Mouse (Mus musculus): ENCODE results near the gene Pparg.

DNA sequence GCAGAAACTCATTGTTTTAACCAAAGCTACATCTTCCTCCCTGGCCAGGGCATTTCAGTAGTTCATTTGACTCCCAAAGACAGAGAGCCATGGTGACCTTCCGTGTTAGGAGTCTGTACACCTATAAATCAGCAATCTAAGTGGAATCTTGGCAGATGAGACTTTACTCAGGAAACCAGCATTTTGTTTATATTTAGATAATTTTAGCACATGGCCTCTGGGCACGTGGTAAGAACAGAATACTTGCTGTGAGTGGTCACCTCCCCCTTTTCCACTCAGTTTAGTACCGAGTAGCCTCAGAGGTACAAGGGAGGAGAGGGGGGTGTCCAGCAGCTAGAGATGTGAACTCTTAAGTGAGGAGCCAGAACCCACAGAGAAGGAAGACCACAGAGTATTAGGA is 36.2 kb downstream of the Pparg start:
- TF ChIP-seq CTCF (IDR thresholded peaks at IDR 0.05; ENCODE audit: borderline replicate concordance, insufficient read depth, low read length): no peak
- TF ChIP-seq POLR2A (IDR thresholded peaks at IDR 0.05; ENCODE audit: low read depth, low read length): no peak

Data from embryonic fibroblast, embryonic 13.5 days (primary cell).